Mouse (Mus musculus) cerebellum, adult 2 months (tissue): ENCODE results near the gene Dok5. TPM values are rescaled to one million over a fixed set of nuclear protein-coding genes. Genes with fewer than 3 reads are reported as not detected.

Experiments
- DNase-seq, 2 experiments: peaks; one replicate each; pipeline ENCODE4 v3.0.0; 2021
- H3K27ac ChIP-seq: fragments of 200-500 bp; 2 replicates; pipeline ENCODE4 v1.5.1; 2012; ENCODE audit warnings: low read length, control low read depth, inconsistent platforms; ENCODE audit not compliant: insufficient read depth
- H3K27me3 ChIP-seq: fragments of 200-500 bp; 2 replicates; pipeline ENCODE4 v1.6.1; 2012; ENCODE audit warnings: inconsistent platforms, mild to moderate bottlenecking, low read length, moderate library complexity; ENCODE audit not compliant: control insufficient read depth, insufficient read depth
- H3K4me1 ChIP-seq: fragments of 200-500 bp; 2 replicates; pipeline ENCODE4 v1.6.1; 2011; ENCODE audit warnings: low read length; ENCODE audit not compliant: control insufficient read depth, insufficient read depth
- H3K4me3 ChIP-seq: fragments of 200-500 bp; replicated peaks from 2 replicates; pipeline ENCODE3; 2011; ENCODE audit warnings: mild to moderate bottlenecking, low read depth, low read length, control low read depth; ENCODE audit not compliant: insufficient read depth
- CTCF ChIP-seq: fragments of 200-500 bp; IDR thresholded peaks from 2 replicates; pipeline ENCODE4 v1.5.1; 2011; ENCODE audit warnings: low read depth, mild to moderate bottlenecking, control low read depth, low read length, moderate library complexity, borderline replicate concordance; ENCODE audit not compliant: insufficient read depth
- POLR2A ChIP-seq: fragments of 200-500 bp; IDR thresholded peaks from 2 replicates; pipeline ENCODE4 v1.6.1; 2011; ENCODE audit warnings: low read length, control low read depth, borderline replicate concordance; ENCODE audit not compliant: insufficient read depth
- WGBS: fragments of 180-500 bp; shearing (Covaris S2); methylation state at CpG from one replicate; pipeline ENCODE4 v1.1.7; 2018; 5-methylcytosine and 5-hydroxymethylcytosine counted together
- polyA plus RNA-seq: library from polyadenylated mRNA; depleted of rRNA; stranded (reverse); fragments of >200 nt; gene quantifications from 2 replicates; pipeline ENCODE4 v1.2.3, GENCODE M21; 2012

Gene Dok5
- polyA plus RNA-seq, 1 experiment = 18.6 TPM

DNA sequence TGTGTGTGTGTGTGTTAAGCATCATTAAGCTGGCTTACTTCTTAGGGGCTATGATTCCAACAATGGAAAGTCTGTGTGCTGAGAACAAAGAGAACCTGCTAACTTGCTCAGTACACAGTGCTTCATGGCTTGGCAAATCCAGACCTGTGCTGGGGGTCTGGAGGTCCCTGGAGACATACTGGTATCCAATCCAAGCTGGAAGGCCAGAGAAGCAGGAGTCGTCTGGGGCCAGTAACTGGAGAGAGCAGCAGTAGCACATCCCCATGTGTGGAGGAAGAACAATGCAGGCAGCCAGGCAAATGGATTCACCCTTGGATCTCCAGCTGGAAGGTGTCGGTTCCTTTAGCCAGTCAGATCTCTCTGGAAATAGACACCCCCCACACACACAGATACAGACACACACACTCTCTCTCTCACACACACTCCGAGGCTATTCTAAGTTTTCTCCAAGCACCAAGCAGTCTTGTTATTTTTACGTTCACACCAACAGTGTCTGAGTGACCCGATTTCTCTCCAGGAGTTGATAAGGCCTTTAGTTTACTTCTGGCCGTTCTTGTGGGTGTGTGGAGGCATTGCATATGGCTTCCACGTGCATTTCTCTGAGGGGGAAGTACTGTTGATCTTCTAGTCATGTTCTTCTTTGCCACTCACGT is 8.2 kb downstream of the Dok5 start:
- Histone ChIP-seq H3K27ac (no peak overlapping the region), H3K4me1 (no peaks in the 10 kb centered on the region), H3K27me3 (no peaks in the 10 kb centered on the region), H3K4me3 (no peak overlapping the region)
- TF ChIP-seq POLR2A (no peak), CTCF (no peak)
- 62% methylated on average over 8 of the region's 8 CpGs for WGBS
- DNase-seq = no peak

- Histone ChIP-seq H3K27ac (no peak overlapping the region), H3K4me1 (no peaks in the 10 kb centered on the region), H3K27me3 (no peaks in the 10 kb centered on the region), H3K4me3 (no peak overlapping the region)
- no peak for DNase-seq
- WGBS = 52% methylated on average over 2 of the region's 2 CpGs
- TF ChIP-seq CTCF = no peak
- TF ChIP-seq POLR2A = no peak
Observed at GRCm38 (mm10) chr2:170743521-170743920, 11.9 kb downstream of the Dok5 start.

- WGBS = 27% methylated on average over 3 of the region's 3 CpGs
- TF ChIP-seq POLR2A (no peak), CTCF (no peak)
- no peak for DNase-seq
- peaks cover 4% of the 10 kb centered on the region for H3K4me1 ChIP-seq
- no peak overlapping the region for H3K4me3 ChIP-seq
- no peaks in the 10 kb centered on the region for H3K27me3 ChIP-seq
- no peak overlapping the region for H3K27ac ChIP-seq
Observed at GRCm38 (mm10) chr2:170748901-170749300, 17.3 kb downstream of the Dok5 start.

GRCm38 (mm10) chr2:170752191-170752850 is 20.7 kb downstream of the Dok5 start:
- no peak overlapping the region for H3K27ac ChIP-seq
- no peak for TF ChIP-seq CTCF
- no peak for TF ChIP-seq POLR2A
- H3K27me3 ChIP-seq = no peaks in the 10 kb centered on the region
- H3K4me1 ChIP-seq = peaks cover 8% of the 10 kb centered on the region
- 56% methylated on average over 10 of the region's 10 CpGs for WGBS
- no peak overlapping the region for H3K4me3 ChIP-seq
- no peak for DNase-seq

GRCm38 (mm10) chr2:170755817-170756216 is 24.2 kb downstream of the Dok5 start:
- WGBS = 85% methylated on average over 2 of the region's 2 CpGs
- no peak for DNase-seq
- Histone ChIP-seq H3K27me3 (no peaks in the 10 kb centered on the region), H3K4me1 (peaks cover 4% of the 10 kb centered on the region), H3K4me3 (no peak overlapping the region), H3K27ac (no peak overlapping the region)
- TF ChIP-seq POLR2A = no peak
- no peak for TF ChIP-seq CTCF

- H3K4me3 ChIP-seq = no peak overlapping the region
- WGBS = 52% methylated on average over 7 of the region's 7 CpGs
- H3K27ac ChIP-seq = no peak overlapping the region
- no peaks in the 10 kb centered on the region for H3K27me3 ChIP-seq
- DNase-seq = no peak
- H3K4me1 ChIP-seq = peaks cover 4% of the 10 kb centered on the region
- TF ChIP-seq POLR2A (no peak), CTCF (no peak)
Observed at GRCm38 (mm10) chr2:170756667-170757066, 25.1 kb downstream of the Dok5 start.

- Histone ChIP-seq H3K27me3 (no peaks in the 10 kb centered on the region), H3K27ac (no peak overlapping the region), H3K4me3 (no peak overlapping the region), H3K4me1 (peaks cover 4% of the 10 kb centered on the region)
- TF ChIP-seq POLR2A = no peak
- TF ChIP-seq CTCF = no peak
- 50% methylated on average over 14 of the region's 14 CpGs for WGBS
- DNase-seq = peak in 1 of 2 experiments; percentile 9
Observed at GRCm38 (mm10) chr2:170757228-170757875, 25.7 kb downstream of the Dok5 start.
